Mouse (Mus musculus) left cerebral cortex, postnatal 10 days (tissue): Measurements from ENCODE around the gene Slc38a4. TPM values are rescaled to one million over a fixed set of nuclear protein-coding genes. Genes with fewer than 3 reads are reported as not detected.

Experiments
- DNase-seq, 2 experiments: peaks; one replicate each; pipeline ENCODE4 v3.0.0; 2021 to 2022; ENCODE audit warnings: low spot score in 2 of 2, mixed read lengths in 1 of 2; ENCODE audit errors: extremely low spot score in 1 of 2
- intact Hi-C: fragments of 180-260 bp; cut with DNase I; formaldehyde crosslinking; loops from one replicate; pipeline ENCODE4 v1.15.1; 2025
- total RNA-seq, 2 experiments: library from RNA; stranded (reverse); gene quantifications; 2 replicates each; pipeline ENCODE4 v1.2.3; 2021

The Slc38a4 gene
- total RNA-seq, 2 experiments from 2014 or later = 1.7 TPM

DNA sequence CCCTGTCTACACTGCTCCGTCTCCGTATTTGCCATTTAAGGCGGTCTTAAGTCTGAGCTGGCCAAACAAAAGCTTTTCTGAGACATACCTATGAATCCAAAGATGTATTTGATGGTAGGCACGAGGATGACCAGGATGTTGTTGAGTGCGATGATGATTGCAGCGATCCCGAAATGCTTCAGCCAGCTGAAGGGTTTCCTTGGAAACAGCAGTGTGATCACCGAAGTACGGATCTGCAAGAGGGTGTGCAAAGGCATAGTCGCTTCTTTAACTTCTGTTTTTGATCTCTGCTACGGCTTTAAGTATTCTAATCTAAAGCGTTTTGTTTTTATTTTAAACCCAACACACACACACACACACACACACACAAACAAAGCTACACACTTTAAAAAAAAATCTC is 56.4 kb downstream of the Slc38a4 start:
- intact Hi-C loops = no loop called here
- peak in 1 of 2 experiments; percentile 12 for DNase-seq

- intact Hi-C loops = no loop called here
Measured at GRCm38 (mm10) chr15:96985618-96986017, 70.1 kb downstream of the Slc38a4 start.

GRCm38 (mm10) chr15:96983581-96984330 is 72.0 kb downstream of the Slc38a4 start:
- no peak for DNase-seq
- intact Hi-C loops = no loop called here

More at GRCm38 (mm10) chr15:96985618-96986017, 70.1 kb downstream of the Slc38a4 start:
- no peak for DNase-seq

DNA sequence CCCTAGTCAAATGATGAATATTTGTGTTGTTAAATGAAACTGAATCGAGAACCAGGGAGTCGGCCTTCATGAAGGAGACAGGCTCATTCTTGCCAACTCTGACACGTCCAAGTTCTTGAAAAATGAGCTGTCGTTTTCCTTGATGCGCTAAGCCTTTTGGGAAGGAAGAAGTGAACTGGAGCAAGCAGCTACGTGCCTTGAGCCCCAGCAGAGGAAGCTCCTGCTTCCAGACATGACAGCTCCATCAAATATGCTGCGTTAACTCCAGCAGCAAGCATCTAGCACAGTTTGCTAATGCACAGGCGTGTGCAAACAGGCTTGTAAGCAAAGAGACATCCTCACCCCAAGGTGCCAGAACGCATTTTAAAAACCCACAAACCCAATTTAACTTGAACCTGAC is 80.6 kb downstream of the Slc38a4 start:
- no peak for DNase-seq
- intact Hi-C loops = no loop called here

GRCm38 (mm10) chr15:96974131-96974530 is 81.6 kb downstream of the Slc38a4 start:
- intact Hi-C loops = no loop called here

DNA sequence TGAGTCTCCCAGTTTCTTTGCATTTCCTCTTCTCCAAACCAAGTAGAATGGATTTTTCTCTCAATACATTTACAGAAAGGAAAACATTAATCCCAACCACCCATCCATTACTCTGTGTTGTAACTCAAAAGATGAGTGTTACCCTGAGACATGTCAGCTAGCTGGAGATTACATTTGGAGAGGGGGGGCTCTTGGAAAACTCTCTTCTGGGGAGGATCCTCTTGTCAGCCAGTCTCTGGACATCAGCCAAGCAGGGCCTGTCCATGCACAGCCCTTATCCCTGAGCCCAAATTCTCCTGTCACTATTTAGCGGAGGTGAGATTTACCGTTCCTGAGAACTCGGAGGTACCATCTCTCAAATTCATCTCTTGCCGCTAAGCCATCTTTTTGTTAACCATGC is 82.4 kb downstream of the Slc38a4 start:
- no peak for DNase-seq
- intact Hi-C loops = no loop called here

More at GRCm38 (mm10) chr15:96974131-96974530, 81.6 kb downstream of the Slc38a4 start:
- DNase-seq = no peak

DNA sequence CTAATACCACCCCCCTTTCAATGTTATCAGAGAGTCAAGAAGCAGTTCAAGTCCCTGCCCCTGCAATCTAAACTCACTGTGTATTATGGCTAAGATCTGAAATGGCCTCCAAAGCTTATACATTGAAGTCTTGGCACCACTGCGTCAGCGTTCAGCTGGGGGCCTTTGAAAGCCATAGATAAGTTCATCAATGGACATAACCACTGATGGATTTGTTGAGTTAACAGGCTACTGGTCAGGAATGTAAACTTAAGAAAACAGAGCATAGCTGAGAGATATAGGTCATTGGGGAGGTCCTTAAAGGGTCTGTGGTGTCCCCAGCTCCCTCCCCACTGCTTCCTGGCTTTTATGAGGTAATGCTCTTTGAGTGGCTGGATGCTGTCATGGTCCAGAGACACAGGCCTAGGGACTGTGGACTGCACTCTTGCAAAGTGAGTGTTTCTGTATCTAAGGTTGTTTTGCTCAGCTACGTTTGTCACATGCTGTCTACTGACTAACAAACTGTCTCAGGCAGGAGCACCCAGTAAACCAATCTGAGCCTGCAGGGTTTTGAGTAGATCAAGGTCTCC is 83.0 kb downstream of the Slc38a4 start:
- no peak for DNase-seq
- intact Hi-C loops = no loop called here

GRCm38 (mm10) chr15:96971906-96972305 is 83.8 kb downstream of the Slc38a4 start:
- DNase-seq = no peak
- intact Hi-C loops = no loop called here

DNA sequence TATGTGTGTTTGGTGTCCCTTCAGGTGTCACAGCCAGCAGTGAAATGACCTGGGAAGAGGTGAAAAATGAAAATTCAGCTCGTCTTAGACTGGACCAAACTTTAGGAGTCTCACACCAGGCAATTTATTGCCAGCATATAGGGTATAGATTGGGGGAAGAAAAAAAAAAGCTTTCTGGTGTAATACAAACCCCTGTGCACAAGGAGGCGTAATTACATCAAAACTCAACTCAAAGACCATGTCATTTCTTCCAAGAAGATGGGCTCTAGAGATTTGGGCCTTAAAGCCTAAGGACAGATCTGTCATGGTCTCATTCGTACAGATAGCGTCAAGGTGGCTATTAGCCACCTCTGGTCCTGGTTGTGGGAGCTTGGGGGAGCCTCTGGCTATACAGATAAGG is 86.0 kb downstream of the Slc38a4 start:
- intact Hi-C loops = loop anchor here (5.0 kb wide), 1 partner anchor 168 kb away; no protein-coding TSS in a partner anchor
- no peak for DNase-seq

DNA sequence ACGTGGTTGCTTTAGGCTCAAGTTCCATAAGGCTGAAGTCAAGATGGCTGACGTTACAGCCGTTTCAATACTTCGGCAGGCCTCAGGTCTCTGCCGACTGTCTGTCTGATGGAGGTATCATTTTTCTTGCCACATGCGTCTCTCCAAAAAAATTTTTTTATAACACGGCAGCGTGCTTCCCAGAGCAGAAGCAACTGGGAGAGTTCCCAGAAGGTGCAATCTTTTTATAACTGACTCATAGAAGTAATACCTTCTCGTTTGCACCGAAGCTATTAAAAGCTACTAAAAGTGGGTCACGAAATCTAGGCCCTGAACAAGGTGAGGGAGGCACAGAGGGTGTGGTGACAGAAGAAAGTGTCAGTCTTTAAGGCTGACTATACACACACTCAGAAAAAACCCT is 87.0 kb downstream of the Slc38a4 start:
- DNase-seq = no peak
- intact Hi-C loops = loop anchor here (5.0 kb wide), 1 partner anchor 169 kb away; no protein-coding TSS in a partner anchor

GRCm38 (mm10) chr15:96966326-96966725 is 89.4 kb downstream of the Slc38a4 start:
- DNase-seq = no peak
- intact Hi-C loops = loop anchor here (5.0 kb wide), 1 partner anchor 171 kb away; no protein-coding TSS in a partner anchor

DNA sequence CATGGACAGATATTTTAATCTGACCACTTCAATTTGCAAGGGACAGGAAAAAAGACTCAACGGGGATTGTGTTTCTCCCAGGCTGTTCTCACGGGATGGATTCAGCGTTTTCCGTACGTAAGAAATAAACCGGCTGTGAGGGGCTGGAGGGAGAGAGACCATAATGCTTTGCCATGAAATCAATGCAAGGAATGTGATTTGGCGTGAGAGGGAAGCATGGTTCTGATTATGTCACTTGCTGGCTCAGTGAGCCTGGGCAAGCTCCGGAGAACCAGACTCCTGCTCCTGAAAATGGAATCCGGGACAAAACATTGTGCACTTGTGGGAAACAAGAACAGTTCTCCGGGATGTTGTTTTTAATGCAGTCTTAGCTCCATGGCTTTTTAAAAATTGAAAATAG is 92.0 kb downstream of the Slc38a4 start:
- no peak for DNase-seq
- intact Hi-C loops = no loop called here

- intact Hi-C loops = no loop called here
- no peak for DNase-seq
Measured at GRCm38 (mm10) chr15:96963318-96963717, 92.4 kb downstream of the Slc38a4 start.

DNA sequence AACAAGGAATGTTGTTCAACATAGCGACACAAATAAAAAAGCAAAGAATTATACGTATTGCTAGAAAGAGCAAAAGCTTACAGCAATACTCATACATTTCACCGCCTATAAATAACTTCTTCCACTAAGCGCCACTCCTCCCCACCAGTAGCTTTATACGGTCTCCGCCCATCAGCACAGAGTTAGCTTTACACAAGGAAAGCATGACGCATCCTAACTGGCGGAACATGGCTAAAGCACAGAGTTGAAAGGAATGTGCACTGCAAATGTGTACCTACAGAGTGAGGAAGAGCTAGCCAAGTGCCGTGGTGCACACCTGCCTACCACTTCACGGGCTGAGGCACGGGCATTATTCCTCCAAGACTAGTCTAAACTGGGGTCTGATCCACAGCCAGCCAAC is 95.4 kb downstream of the Slc38a4 start:
- intact Hi-C loops = no loop called here
- DNase-seq = no peak

DNA sequence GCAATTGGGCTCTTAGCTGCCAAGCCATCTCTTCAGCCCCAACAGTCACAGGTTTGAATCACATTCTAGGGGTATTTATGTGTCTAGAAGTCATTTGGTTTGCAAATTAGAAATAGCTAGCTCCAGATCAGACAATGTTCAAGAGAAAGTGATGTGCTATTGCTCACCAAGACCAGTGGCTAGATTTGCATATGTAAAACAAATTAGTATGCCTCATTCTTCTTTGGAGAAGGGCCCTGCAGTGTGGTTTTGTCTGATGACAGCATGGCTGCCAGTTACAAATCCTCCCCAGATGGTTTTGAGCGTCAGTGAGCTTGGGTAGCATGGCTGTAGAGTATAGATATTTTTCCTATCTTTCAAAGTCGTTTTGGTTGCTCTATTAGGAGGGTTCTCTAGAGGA is 96.5 kb downstream of the Slc38a4 start:
- DNase-seq = no peak
- intact Hi-C loops = no loop called here

DNA sequence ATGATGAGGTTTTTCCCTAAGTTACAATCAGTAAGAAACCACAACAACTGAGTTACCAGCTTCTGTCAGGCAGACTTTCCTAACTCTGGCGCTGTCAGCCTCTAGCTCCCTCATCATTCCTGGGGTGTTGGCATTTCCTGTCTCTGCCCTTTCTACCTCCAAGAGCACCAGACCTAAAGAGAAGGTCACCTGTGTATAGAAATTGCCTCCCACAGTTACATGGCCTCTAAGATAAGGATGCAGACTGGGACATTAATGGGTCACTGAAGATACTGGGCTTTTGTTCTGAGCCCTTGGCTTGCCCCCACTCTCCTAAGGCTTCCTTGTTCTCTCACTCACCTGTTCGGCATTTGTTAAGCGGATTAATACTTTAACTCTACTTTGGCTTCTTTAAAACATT is 99.1 kb downstream of the Slc38a4 start:
- DNase-seq = no peak
- intact Hi-C loops = no loop called here

DNA sequence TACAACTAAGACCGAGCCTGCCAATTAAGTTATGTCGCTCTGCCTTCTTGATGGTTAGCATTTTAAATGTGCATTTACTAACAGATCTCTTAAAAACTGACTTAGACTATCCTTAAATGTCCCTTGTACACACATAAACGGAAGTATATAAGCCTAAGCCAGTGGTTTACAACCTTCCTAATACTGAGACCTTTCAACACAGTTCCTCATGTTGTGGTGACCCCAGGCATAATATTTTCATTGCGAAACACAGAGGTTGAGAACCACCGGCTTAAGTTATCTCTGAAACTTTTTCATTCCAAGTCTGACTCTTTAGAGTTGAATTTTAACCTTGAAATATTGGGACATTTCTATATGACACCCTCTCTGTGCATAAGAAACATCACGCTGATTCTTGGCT is 101.4 kb downstream of the Slc38a4 start:
- intact Hi-C loops = loop anchor here (5.0 kb wide), 1 partner anchor 183 kb away; no protein-coding TSS in a partner anchor
- DNase-seq = no peak

DNA sequence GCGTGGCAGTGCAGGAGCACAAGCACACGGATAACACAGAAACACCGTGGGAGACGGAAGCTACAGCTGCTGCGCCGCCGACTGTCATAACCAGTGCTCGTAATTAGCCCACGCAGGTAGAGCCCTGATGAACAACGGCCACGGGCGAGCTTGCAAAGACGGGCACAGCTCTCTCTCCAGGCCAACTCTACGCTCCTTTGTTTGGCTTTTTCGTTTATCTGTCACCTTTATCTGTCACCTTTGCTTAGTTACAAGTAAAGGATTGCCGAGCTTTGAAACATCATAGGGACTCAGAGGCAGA is 101.9 kb downstream of the Slc38a4 start:
- DNase-seq = no peak
- intact Hi-C loops = loop anchor here (5.0 kb wide), 1 partner anchor 183 kb away; no protein-coding TSS in a partner anchor

DNA sequence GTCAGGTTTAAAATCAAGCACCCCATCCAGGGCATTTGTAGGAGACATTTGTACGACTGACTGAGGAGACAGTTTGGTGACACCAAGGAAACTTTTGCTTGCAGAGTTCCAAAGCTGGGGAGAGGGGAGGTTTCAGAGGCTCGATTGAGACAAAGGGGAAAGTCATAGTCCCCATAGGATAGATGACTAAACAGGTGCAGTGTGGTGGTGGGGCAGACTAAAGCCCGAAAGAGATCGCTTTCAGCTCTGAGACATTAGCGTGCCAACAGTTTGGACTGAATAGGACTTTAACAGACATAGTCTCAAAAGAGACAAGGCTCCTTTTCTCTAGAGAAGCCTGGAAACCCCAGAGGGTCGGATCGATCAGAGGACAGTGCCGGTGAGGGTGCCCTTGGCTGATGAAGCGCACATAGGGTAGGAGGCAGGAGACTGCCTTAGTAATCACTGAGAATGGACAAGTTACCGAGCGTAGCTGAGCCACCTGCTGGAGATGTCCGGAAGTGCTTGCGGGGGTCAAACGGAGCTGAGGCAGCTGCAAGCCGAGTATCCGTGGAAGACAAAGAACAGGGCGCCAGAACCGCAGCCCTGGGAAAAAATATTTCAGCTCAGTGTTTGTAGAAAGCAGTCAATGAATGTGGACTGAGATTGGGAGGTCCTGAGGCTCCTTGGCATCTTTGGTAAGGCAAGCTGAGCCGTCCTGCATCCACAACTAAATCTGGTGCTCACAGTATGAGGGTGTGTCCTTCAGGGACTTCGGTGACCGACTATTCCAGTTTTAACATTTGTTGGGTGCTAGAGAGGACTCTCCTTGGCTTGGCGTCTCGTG is 102.4 kb downstream of the Slc38a4 start:
- intact Hi-C loops = loop anchor here (5.0 kb wide), 1 partner anchor 184 kb away; no protein-coding TSS in a partner anchor
- DNase-seq = peak; percentile 56 to 70
